Mouse (Mus musculus): ENCODE measurements around the gene Faap100. TPM values are rescaled to one million over a fixed set of nuclear protein-coding genes. Genes with fewer than 3 reads are reported as not detected.

Gene Faap100
- polyA plus RNA-seq, 1 experiment from 2014 or later, result 44.6 TPM

- H3K9me3 ChIP-seq, result no peaks in the 10 kb centered on the region
- peaks cover 70% of the 10 kb centered on the region for H3K36me3 ChIP-seq
- no peak overlapping the region for H3K27ac ChIP-seq
- 90% methylated on average over 2 of the region's 2 CpGs for WGBS
- no peak overlapping the region for H3K9ac ChIP-seq
- H3K4me2 ChIP-seq (replicated peaks), result no peak overlapping the region
- no peak for ATAC-seq (ENCODE audit: insufficient number of reproducible peaks, insufficient read depth, low FRiP score, low TSS enrichment)
- no peaks in the 10 kb centered on the region for H3K27me3 ChIP-seq
- H3K4me3 ChIP-seq, result no peak overlapping the region
- H3K4me1 ChIP-seq, result no peaks in the 10 kb centered on the region
Measured at GRCm38 (mm10) chr11:120397602-120398001, 19.0 kb upstream of the Faap100 start.

- H3K27me3 ChIP-seq, result no peaks in the 10 kb centered on the region
- peaks cover 60% of the 10 kb centered on the region for H3K36me3 ChIP-seq
- H3K9ac ChIP-seq, result no peak overlapping the region
- no peak overlapping the region for H3K27ac ChIP-seq
- H3K9me3 ChIP-seq, result no peaks in the 10 kb centered on the region
- ATAC-seq (ENCODE audit: insufficient number of reproducible peaks, insufficient read depth, low FRiP score, low TSS enrichment), result no peak
- no peaks in the 10 kb centered on the region for H3K4me1 ChIP-seq
- no peak overlapping the region for H3K4me3 ChIP-seq
- no peak overlapping the region for H3K4me2 ChIP-seq (replicated peaks)
- WGBS, result 84% methylated on average over 4 of the region's 4 CpGs
Measured at GRCm38 (mm10) chr11:120395661-120396060, 17.1 kb upstream of the Faap100 start.

GRCm38 (mm10) chr11:120388580-120388979 is 10.0 kb upstream of the Faap100 start:
- Histone ChIP-seq H3K4me2 (replicated peaks) (no peak overlapping the region), H3K9ac (no peak overlapping the region), H3K4me3 (no peak overlapping the region), H3K9me3 (no peaks in the 10 kb centered on the region), H3K27ac (no peak overlapping the region), H3K4me1 (no peaks in the 10 kb centered on the region), H3K27me3 (no peaks in the 10 kb centered on the region), H3K36me3 (peaks cover 68% of the 10 kb centered on the region)
- WGBS, result 96% methylated on average over 9 of the region's 9 CpGs
- ATAC-seq (ENCODE audit: insufficient number of reproducible peaks, insufficient read depth, low FRiP score, low TSS enrichment), result no peak

- H3K4me1 ChIP-seq, result no peaks in the 10 kb centered on the region
- peaks cover 68% of the 10 kb centered on the region for H3K36me3 ChIP-seq
Measured at GRCm38 (mm10) chr11:120387157-120387556, 8.6 kb upstream of the Faap100 start.

GRCm38 (mm10) chr11:120386632-120387031 is 8.1 kb upstream of the Faap100 start:
- no peak overlapping the region for H3K27ac ChIP-seq
- no peaks in the 10 kb centered on the region for H3K4me1 ChIP-seq
- H3K9ac ChIP-seq, result no peak overlapping the region
- no peak overlapping the region for H3K4me3 ChIP-seq
- no peak overlapping the region for H3K4me2 ChIP-seq (replicated peaks)
- WGBS, result 94% methylated on average over 6 of the region's 6 CpGs
- no peaks in the 10 kb centered on the region for H3K27me3 ChIP-seq
- H3K9me3 ChIP-seq, result no peaks in the 10 kb centered on the region
- no peak for ATAC-seq (ENCODE audit: insufficient number of reproducible peaks, insufficient read depth, low FRiP score, low TSS enrichment)
- H3K36me3 ChIP-seq, result peaks cover 72% of the 10 kb centered on the region

More at GRCm38 (mm10) chr11:120387157-120387556, 8.6 kb upstream of the Faap100 start:
- no peak overlapping the region for H3K4me3 ChIP-seq
- no peak overlapping the region for H3K4me2 ChIP-seq (replicated peaks)
- H3K27me3 ChIP-seq, result no peaks in the 10 kb centered on the region
- ATAC-seq (ENCODE audit: insufficient number of reproducible peaks, insufficient read depth, low FRiP score, low TSS enrichment), result no peak
- H3K27ac ChIP-seq, result no peak overlapping the region
- no peaks in the 10 kb centered on the region for H3K9me3 ChIP-seq
- 72% methylated on average over 2 of the region's 2 CpGs for WGBS
- H3K9ac ChIP-seq, result no peak overlapping the region

- no peak for ATAC-seq (ENCODE audit: insufficient number of reproducible peaks, insufficient read depth, low FRiP score, low TSS enrichment)
- WGBS, result 97% methylated on average over 9 of the region's 9 CpGs
- Histone ChIP-seq H3K36me3 (peaks cover 75% of the 10 kb centered on the region), H3K9me3 (no peaks in the 10 kb centered on the region), H3K27ac (no peak overlapping the region), H3K9ac (no peak overlapping the region), H3K4me2 (replicated peaks) (no peak overlapping the region), H3K4me1 (peaks cover 16% of the 10 kb centered on the region), H3K4me3 (no peak overlapping the region), H3K27me3 (no peaks in the 10 kb centered on the region)
Measured at GRCm38 (mm10) chr11:120382509-120382908, 3.9 kb upstream of the Faap100 start.

GRCm38 (mm10) chr11:120381157-120381556 is 2.6 kb upstream of the Faap100 start:
- Histone ChIP-seq H3K4me3 (no peak overlapping the region), H3K36me3 (peaks cover 74% of the 10 kb centered on the region), H3K27ac (no peak overlapping the region), H3K9ac (no peak overlapping the region), H3K4me2 (replicated peaks) (no peak overlapping the region), H3K4me1 (peaks cover 21% of the 10 kb centered on the region), H3K27me3 (no peaks in the 10 kb centered on the region), H3K9me3 (no peaks in the 10 kb centered on the region)
- no peak for ATAC-seq (ENCODE audit: insufficient number of reproducible peaks, insufficient read depth, low FRiP score, low TSS enrichment)
- 92% methylated on average over 4 of the region's 4 CpGs for WGBS

GRCm38 (mm10) chr11:120380271-120380670 is 1.7 kb upstream of the Faap100 start:
- H3K27ac ChIP-seq, result no peak overlapping the region
- H3K27me3 ChIP-seq, result no peaks in the 10 kb centered on the region
- H3K4me1 ChIP-seq, result peaks cover 21% of the 10 kb centered on the region
- no peak overlapping the region for H3K4me2 ChIP-seq (replicated peaks)
- 96% methylated on average over 3 of the region's 3 CpGs for WGBS
- peaks cover 72% of the 10 kb centered on the region for H3K36me3 ChIP-seq
- H3K9ac ChIP-seq, result no peak overlapping the region
- no peaks in the 10 kb centered on the region for H3K9me3 ChIP-seq
- H3K4me3 ChIP-seq, result no peak overlapping the region
- no peak for ATAC-seq (ENCODE audit: insufficient number of reproducible peaks, insufficient read depth, low FRiP score, low TSS enrichment)

GRCm38 (mm10) chr11:120378031-120378610 is 443 bp downstream of the Faap100 start:
- peak overlapping the region; percentile 70 for H3K9ac ChIP-seq
- H3K9me3 ChIP-seq, result no peaks in the 10 kb centered on the region
- H3K36me3 ChIP-seq, result peaks cover 72% of the 10 kb centered on the region
- H3K27me3 ChIP-seq, result no peaks in the 10 kb centered on the region
- H3K4me3 ChIP-seq, result peak overlapping the region; percentile 66
- 3% methylated on average over 40 of the region's 40 CpGs for WGBS
- H3K4me2 ChIP-seq (replicated peaks), result peak overlapping the region; percentile 89
- H3K4me1 ChIP-seq, result peaks cover 21% of the 10 kb centered on the region
- ATAC-seq (ENCODE audit: insufficient number of reproducible peaks, insufficient read depth, low FRiP score, low TSS enrichment), result no peak
- H3K27ac ChIP-seq, result peak overlapping the region; percentile 83

- H3K36me3 ChIP-seq, result peaks cover 72% of the 10 kb centered on the region
- H3K4me1 ChIP-seq, result peaks cover 21% of the 10 kb centered on the region
- no peaks in the 10 kb centered on the region for H3K27me3 ChIP-seq
- ATAC-seq (ENCODE audit: insufficient number of reproducible peaks, insufficient read depth, low FRiP score, low TSS enrichment), result no peak
- peak overlapping the region; percentile 70; the same call in 1 of the 2 replicates for H3K9ac ChIP-seq
- 75% methylated on average over 10 of the region's 10 CpGs for WGBS
- H3K4me2 ChIP-seq (replicated peaks), result peak overlapping the region; percentile 89
- H3K9me3 ChIP-seq, result no peaks in the 10 kb centered on the region
- H3K4me3 ChIP-seq, result peak overlapping the region; percentile 66
- no peak overlapping the region for H3K27ac ChIP-seq
Measured at GRCm38 (mm10) chr11:120377337-120377736, 1.2 kb downstream of the Faap100 start.

GRCm38 (mm10) chr11:120376302-120377160 is 2.0 kb downstream of the Faap100 start:
- H3K4me2 ChIP-seq (replicated peaks), result no peak overlapping the region
- H3K9ac ChIP-seq, result no peak overlapping the region; the same call in 1 of the 2 replicates
- no peak for ATAC-seq (ENCODE audit: insufficient number of reproducible peaks, insufficient read depth, low FRiP score, low TSS enrichment)
- 0 out of 2 replicates have a peak overlapping the region, but pooled peaks have one; percentile 66 for H3K4me3 ChIP-seq
- no peaks in the 10 kb centered on the region for H3K9me3 ChIP-seq
- peaks cover 70% of the 10 kb centered on the region for H3K36me3 ChIP-seq
- no peaks in the 10 kb centered on the region for H3K27me3 ChIP-seq
- H3K27ac ChIP-seq, result no peak overlapping the region
- peaks cover 21% of the 10 kb centered on the region for H3K4me1 ChIP-seq
- 85% methylated on average over 17 of the region's 17 CpGs for WGBS

- H3K27me3 ChIP-seq, result no peaks in the 10 kb centered on the region
- H3K9me3 ChIP-seq, result no peaks in the 10 kb centered on the region
- H3K36me3 ChIP-seq, result peaks cover 69% of the 10 kb centered on the region
- WGBS, result 93% methylated on average over 10 of the region's 10 CpGs
- no peak for ATAC-seq (ENCODE audit: insufficient number of reproducible peaks, insufficient read depth, low FRiP score, low TSS enrichment)
- no peak overlapping the region for H3K4me2 ChIP-seq (replicated peaks)
- peaks cover 21% of the 10 kb centered on the region for H3K4me1 ChIP-seq
- H3K4me3 ChIP-seq, result no peak overlapping the region
- H3K9ac ChIP-seq, result no peak overlapping the region
- no peak overlapping the region for H3K27ac ChIP-seq
Measured at GRCm38 (mm10) chr11:120375324-120375723, 3.2 kb downstream of the Faap100 start.
